Mouse (Mus musculus) liver, embryonic 12.5 days (tissue): ENCODE results near the gene Btbd9. TPM values are rescaled to one million over a fixed set of nuclear protein-coding genes. Genes with fewer than 3 reads are reported as not detected.
"Not testable (repeated sequence)": the region's sequence is repeated elsewhere in the genome, so short reads cannot be mapped to it uniquely, and the experiment has no call there.

Experiments used
- ATAC-seq: fragments of 200-750 bp; cut with Nextera tagmentation; 2 replicates; pipeline ENCODE4 v1.8.0; 2017; ENCODE audit warnings: moderate number of reproducible peaks, mild to moderate bottlenecking, moderate library complexity
- H3K27ac ChIP-seq: fragments of 300-500 bp; sonication (generic); 2 replicates; pipeline ENCODE4 v1.5.1; 2016; ENCODE audit warnings: mild to moderate bottlenecking
- H3K27me3 ChIP-seq: fragments of 300-500 bp; sonication (generic); replicated peaks from 2 replicates; pipeline ENCODE4 v1.6.1; 2016; ENCODE audit warnings: mild to moderate bottlenecking, moderate library complexity
- H3K36me3 ChIP-seq: fragments of 300-500 bp; sonication (generic); 2 replicates; pipeline ENCODE4 v1.6.1; 2016; ENCODE audit warnings: mild to moderate bottlenecking, moderate library complexity
- H3K4me1 ChIP-seq: fragments of 300-500 bp; sonication (generic); 2 replicates; pipeline ENCODE4 v1.6.1; 2016
- H3K4me2 ChIP-seq: fragments of 300-500 bp; sonication (generic); 2 replicates; pipeline ENCODE4 v1.6.1; 2016; ENCODE audit warnings: mild to moderate bottlenecking, moderate library complexity
- H3K4me3 ChIP-seq: fragments of 300-500 bp; sonication (generic); 2 replicates; pipeline ENCODE4 v1.5.1; 2016; ENCODE audit warnings: mild to moderate bottlenecking, moderate library complexity
- H3K9ac ChIP-seq: fragments of 300-500 bp; sonication (generic); 2 replicates; pipeline ENCODE4 v1.6.1; 2016; ENCODE audit warnings: mild to moderate bottlenecking, moderate library complexity
- H3K9me3 ChIP-seq: fragments of 300-500 bp; sonication (generic); replicated peaks from 2 replicates; pipeline ENCODE4 v1.6.1; 2016; ENCODE audit warnings: mild to moderate bottlenecking, moderate library complexity
- WGBS: fragments of 180-500 bp; shearing (Covaris S2); methylation state at CpG from one replicate; pipeline ENCODE4 v1.1.7; 2016; ENCODE audit not compliant: insufficient replicate concordance; 5-methylcytosine and 5-hydroxymethylcytosine counted together
- polyA plus RNA-seq: library from polyadenylated mRNA; unstranded; fragments of >200 nt; fragmentation: Nextera tagmentation; extraction: Ambion mirVana; gene quantifications from 2 replicates; pipeline ENCODE4 v1.2.1, GENCODE M21; 2016

Btbd9 gene
- polyA plus RNA-seq, 1 experiment from 2014 or later = 21.6 TPM

DNA sequence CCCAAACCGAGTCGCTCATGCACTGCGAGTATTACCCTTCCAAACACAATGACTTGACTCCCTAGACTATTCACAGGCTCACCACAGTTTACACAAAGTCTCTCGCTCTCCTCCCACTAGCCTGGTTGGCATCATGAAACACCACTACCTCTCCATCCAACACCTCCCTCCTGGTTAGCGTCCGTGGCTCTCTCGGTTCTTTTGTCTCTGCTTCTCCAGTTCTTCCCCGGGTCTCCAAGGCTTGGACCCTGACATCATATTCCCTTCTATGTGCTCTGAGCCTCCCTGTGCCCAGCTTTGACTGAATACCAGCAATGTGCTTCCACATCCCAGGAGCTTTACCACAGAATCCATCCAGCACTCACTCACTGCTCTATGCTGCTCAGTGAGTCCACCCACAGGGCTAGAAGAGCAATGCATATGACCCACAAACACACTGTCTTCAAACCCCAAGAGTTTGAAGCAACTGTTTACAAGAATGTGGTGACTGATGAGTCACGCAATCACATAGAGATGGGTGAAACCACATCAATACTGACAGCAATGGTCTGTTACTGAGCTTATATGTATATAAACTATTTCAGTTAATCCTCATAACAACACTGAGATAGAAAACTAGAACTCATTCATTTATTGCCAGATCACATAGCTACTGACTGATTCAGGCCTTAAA lies 53.7 kb downstream of the Btbd9 start:
- no peak for ATAC-seq
- H3K4me3 ChIP-seq = no peak overlapping the region
- peaks cover 6% of the 10 kb centered on the region for H3K36me3 ChIP-seq
- 82% methylated on average over 9 of the region's 9 CpGs for WGBS
- no peaks in the 10 kb centered on the region for H3K27me3 ChIP-seq
- no peaks in the 10 kb centered on the region for H3K9me3 ChIP-seq
- H3K4me2 ChIP-seq = no peak overlapping the region
- no peaks in the 10 kb centered on the region for H3K4me1 ChIP-seq
- H3K9ac ChIP-seq = no peak overlapping the region
- H3K27ac ChIP-seq = no peak overlapping the region

DNA sequence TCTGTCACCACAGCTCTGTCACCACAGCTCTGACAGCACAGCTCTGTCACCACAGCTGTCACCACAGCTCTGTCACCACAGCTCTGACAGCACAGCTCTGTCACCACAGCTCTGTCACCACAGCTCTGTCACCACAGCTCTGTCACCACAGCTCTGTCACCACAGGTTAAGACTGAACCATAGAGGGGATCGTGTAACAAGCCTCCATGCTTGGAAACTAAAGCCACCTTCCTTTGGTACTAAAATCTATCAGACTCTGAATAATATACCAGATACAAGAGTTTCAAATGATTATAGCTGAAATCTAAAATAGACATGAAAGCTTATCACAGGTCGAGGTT lies 57.1 kb downstream of the Btbd9 start:
- not testable (repeated sequence) for H3K9me3 ChIP-seq, H3K27me3 ChIP-seq, H3K4me3 ChIP-seq, H3K4me1 ChIP-seq, H3K36me3 ChIP-seq, H3K9ac ChIP-seq, H3K4me2 ChIP-seq, ATAC-seq, H3K27ac ChIP-seq
- WGBS = 61% methylated on average over 2 of the region's 2 CpGs

DNA sequence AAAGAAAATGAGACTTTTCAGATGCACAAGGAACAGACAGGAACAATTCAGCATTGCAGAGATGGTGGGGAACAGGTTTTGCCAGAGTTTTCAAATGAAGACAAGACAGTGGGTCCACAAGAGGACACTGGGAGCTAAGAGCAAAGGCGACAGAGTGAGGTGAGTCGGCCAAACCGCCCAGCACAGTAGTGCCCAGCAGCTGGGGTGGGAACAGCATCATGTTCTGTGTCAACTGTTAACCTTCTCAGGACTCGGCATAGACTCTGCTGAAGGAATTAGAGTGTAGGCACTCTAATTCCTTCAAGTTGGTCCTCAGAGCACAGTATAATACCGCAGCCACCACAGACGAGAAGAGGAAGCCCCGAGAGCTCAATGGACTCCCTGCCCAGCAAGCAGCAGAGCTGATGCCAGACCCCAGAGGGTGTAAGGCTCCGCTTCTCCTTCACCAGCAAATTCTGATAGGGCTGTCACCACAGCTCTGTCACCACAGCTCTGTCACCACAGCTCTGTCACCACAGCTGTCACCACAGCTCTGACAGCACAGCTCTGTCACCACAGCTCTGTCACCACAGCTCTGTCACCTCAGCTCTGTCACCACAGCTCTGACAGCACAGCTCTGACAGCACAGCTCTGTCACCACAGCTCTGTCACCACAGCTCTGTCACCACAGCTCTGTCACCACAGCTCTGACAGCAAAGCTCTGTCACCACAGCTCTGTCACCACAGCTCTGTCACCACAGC lies 57.7 kb downstream of the Btbd9 start:
- Histone ChIP-seq H3K4me2 (no peak overlapping the region), H3K9ac (no peak overlapping the region), H3K27ac (no peak overlapping the region), H3K4me3 (no peak overlapping the region), H3K27me3 (no peaks in the 10 kb centered on the region), H3K4me1 (no peaks in the 10 kb centered on the region), H3K36me3 (no peaks in the 10 kb centered on the region; the same call in 1 of the 2 replicates), H3K9me3 (no peaks in the 10 kb centered on the region)
- WGBS = 73% methylated on average over 8 of the region's 8 CpGs
- no peak for ATAC-seq

DNA sequence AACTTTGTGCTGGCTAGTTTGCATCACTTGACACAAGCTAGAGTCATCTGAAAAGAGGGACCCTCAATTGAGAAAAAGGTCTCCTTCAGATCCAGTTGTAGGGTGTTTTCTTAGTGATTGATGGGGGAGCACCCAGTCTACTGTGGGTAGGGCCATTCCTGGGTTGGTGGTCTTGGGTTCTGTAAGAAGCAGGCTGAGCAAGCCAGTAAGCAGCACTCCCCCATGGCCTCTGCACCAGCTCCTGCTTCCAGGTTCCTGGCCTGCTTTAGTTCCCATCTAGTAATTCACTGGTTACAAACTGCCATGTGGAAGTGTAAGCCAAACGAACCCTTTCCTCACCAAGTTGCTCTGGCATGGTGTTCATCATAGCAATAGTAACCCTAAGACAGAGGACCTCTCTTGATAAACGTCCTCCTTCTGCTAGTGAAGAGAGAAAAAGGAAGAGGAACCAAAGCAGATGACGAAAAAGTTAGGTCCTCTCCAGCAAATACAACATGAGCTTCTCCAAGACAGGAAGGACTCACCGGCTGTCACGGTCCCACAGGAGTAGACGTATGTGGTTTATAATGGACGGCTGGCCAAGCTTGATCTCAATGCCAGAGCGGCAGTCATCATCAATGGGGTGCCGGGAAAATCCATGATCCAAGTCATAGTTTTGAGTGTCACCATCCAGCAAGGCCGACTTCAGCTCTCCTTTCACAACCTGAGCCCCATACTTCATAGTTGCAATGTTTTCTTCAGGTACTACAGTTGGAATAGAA lies 59.5 kb downstream of the Btbd9 start:
- ATAC-seq = no peak
- Histone ChIP-seq H3K9me3 (no peaks in the 10 kb centered on the region), H3K36me3 (no peaks in the 10 kb centered on the region), H3K4me1 (no peaks in the 10 kb centered on the region), H3K27ac (no peak overlapping the region), H3K27me3 (no peaks in the 10 kb centered on the region), H3K4me3 (no peak overlapping the region), H3K9ac (no peak overlapping the region), H3K4me2 (no peak overlapping the region)
- WGBS = 65% methylated on average over 10 of the region's 10 CpGs

DNA sequence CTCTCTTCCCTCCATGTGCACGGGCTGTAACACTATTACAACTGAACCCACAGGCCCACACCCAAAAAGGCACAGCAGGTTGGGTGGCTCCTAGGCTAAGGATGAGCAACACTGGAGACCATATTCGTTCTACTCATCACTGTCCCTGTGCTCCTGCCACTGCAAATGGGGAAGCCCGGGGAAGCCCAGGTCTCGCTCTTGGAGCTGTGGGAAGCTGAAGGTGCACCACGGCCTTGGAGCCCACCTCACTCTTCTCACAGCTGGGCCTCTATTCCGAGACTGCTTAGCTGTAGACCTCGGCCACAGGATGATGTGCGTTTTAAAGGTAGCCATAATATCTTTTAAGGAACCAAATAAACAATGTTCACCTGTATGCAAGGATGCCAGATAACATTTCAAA lies 60.9 kb downstream of the Btbd9 start:
- Histone ChIP-seq H3K9me3 (no peaks in the 10 kb centered on the region), H3K4me1 (no peaks in the 10 kb centered on the region), H3K27me3 (no peaks in the 10 kb centered on the region), H3K9ac (no peak overlapping the region), H3K4me2 (no peak overlapping the region), H3K27ac (no peak overlapping the region), H3K36me3 (no peaks in the 10 kb centered on the region), H3K4me3 (no peak overlapping the region)
- no peak for ATAC-seq
- WGBS = 82% methylated on average over 8 of the region's 8 CpGs

DNA sequence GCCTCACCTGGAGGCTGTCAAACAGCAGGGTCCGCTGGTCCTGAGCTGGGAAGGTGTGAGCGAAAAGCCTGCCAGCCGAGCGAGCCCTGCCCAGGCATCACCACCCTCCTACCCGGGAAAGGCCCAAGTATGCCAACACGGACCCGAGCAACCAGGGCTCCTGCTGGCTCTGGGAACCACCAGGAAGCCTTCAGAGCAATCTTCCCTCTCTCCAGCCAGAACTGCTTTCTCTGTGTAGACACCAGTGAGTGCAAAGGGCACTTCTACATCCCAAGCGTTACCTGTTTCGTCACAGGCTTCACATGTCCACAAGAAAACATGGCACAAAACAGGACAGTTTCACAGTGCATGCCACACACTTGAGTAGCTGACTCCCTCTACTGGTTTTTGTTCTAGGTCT lies 63.3 kb downstream of the Btbd9 start:
- Histone ChIP-seq H3K9ac (no peak overlapping the region), H3K9me3 (no peaks in the 10 kb centered on the region), H3K4me3 (no peak overlapping the region), H3K27ac (no peak overlapping the region), H3K4me1 (peaks cover 5% of the 10 kb centered on the region; the same call in 1 of the 2 replicates), H3K27me3 (no peaks in the 10 kb centered on the region), H3K4me2 (no peak overlapping the region), H3K36me3 (no peaks in the 10 kb centered on the region)
- WGBS = 88% methylated on average over 9 of the region's 9 CpGs
- ATAC-seq = no peak

DNA sequence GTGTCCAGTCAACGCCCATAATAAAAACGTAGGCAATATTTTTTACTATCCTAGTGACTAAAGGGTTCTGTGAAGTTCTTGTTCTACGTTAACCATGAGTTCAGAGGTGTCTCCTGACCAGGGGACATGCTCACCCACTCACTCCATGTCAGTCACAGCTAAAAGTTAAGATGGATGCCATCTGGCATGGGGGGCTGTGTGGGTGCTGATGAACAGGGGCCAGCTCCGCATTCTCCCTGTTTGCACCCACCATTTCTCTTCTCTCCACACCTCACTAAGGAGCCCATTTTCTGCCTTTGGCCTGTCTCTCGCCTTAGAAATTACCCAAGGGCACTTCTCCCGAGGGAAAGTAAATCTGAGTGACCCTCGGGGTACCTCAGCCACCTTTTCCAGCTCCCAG lies 63.8 kb downstream of the Btbd9 start:
- Histone ChIP-seq H3K4me3 (no peak overlapping the region), H3K9ac (no peak overlapping the region), H3K27me3 (no peaks in the 10 kb centered on the region), H3K4me2 (no peak overlapping the region), H3K36me3 (no peaks in the 10 kb centered on the region), H3K9me3 (no peaks in the 10 kb centered on the region), H3K4me1 (peaks cover 5% of the 10 kb centered on the region; the same call in 1 of the 2 replicates), H3K27ac (no peak overlapping the region)
- 69% methylated on average over 7 of the region's 7 CpGs for WGBS
- no peak for ATAC-seq

DNA sequence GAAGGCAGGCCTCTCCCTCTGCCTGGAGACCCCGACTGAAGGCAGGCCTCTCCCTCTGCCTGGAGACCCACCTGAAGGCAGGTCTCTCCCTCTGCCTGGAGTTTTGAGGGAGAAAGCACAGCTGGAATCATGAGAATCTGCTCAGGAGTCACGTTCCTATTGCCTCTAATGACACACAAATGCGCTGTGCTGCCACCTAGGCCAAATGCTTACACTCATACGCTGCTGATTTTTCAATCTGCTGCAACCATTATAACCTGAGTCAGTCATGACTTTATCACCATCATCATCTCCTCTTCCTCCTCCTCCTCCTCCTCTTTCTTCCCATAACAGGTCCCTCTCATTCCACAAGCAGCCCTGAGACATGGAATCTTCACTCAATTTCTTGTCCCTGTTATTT lies 64.3 kb downstream of the Btbd9 start:
- Histone ChIP-seq H3K36me3 (no peaks in the 10 kb centered on the region), H3K9ac (no peak overlapping the region), H3K4me2 (no peak overlapping the region), H3K4me3 (no peak overlapping the region), H3K27ac (no peak overlapping the region), H3K9me3 (no peaks in the 10 kb centered on the region), H3K4me1 (peaks cover 5% of the 10 kb centered on the region; the same call in 1 of the 2 replicates), H3K27me3 (no peaks in the 10 kb centered on the region)
- 75% methylated on average over 4 of the region's 4 CpGs for WGBS
- ATAC-seq = no peak

DNA sequence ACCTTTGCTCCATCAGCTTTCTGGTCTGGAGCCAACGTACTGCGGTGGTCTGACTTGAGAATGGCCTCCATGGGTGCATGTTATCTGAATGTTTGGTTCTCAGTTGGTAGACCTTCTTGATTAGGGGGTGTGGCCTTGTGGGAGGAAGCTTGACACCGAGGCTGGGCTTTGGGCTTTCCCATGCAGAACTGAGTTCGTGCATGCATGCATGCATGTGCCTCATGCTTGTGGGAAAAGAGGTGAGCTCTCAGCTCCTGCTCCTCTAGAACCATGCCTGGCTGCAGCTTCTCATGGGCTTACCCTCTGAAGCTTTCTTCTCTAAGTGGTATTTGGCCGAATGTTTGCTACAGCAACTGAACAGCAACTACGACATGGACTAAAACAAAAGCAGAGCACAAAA lies 64.9 kb downstream of the Btbd9 start:
- Histone ChIP-seq H3K4me3 (no peak overlapping the region), H3K9me3 (no peaks in the 10 kb centered on the region), H3K9ac (no peak overlapping the region), H3K36me3 (no peaks in the 10 kb centered on the region), H3K27ac (no peak overlapping the region), H3K4me2 (no peak overlapping the region), H3K27me3 (no peaks in the 10 kb centered on the region), H3K4me1 (peaks cover 5% of the 10 kb centered on the region; the same call in 1 of the 2 replicates)
- WGBS = 61% methylated on average over 6 of the region's 6 CpGs
- no peak for ATAC-seq

DNA sequence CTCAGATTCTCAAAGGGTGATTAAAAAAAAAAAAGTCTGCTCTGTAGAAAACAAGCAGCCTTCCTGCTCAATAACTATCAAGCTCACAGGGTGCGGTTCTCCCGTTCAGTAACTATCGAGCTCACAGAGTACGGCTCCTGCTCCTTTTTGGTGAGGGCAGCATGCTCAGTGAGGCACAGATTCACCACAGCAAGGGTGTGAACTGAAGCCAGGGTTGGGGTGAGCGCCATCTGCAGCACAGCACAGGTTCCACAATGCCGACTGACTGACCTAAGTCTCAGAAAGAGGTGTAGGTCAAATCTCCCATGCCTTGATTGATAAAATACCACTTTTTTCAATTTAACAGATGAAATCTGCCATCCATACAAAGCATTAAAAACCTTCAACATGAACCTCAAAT lies 66.1 kb downstream of the Btbd9 start:
- Histone ChIP-seq H3K4me3 (no peak overlapping the region), H3K9ac (no peak overlapping the region), H3K4me1 (peaks cover 5% of the 10 kb centered on the region; the same call in 1 of the 2 replicates), H3K9me3 (no peaks in the 10 kb centered on the region), H3K36me3 (no peaks in the 10 kb centered on the region), H3K27ac (no peak overlapping the region), H3K4me2 (no peak overlapping the region), H3K27me3 (no peaks in the 10 kb centered on the region)
- no peak for ATAC-seq
- WGBS = 66% methylated on average over 6 of the region's 6 CpGs

DNA sequence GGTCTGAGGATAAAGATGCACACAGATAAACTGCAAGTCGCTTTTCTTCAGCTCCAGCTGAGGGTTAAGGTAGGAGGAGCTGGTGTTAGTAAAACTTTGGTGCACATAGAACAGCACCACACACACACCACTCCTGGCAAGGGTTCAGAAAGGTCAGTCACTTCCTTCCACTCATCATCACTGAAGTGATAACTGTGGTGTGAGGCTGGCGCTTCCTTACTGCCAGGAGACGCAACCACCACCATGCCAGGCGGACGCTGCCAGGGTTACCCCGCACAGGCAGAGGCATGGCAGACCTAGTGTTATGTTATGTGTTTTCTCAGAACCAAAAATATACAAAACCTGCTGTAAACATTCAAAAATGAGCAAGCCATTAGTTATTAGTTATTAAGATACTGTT lies 66.6 kb downstream of the Btbd9 start:
- Histone ChIP-seq H3K27me3 (no peaks in the 10 kb centered on the region), H3K9ac (no peak overlapping the region), H3K4me1 (peaks cover 5% of the 10 kb centered on the region; the same call in 1 of the 2 replicates), H3K4me3 (no peak overlapping the region), H3K36me3 (peaks cover 4% of the 10 kb centered on the region), H3K27ac (no peak overlapping the region), H3K4me2 (no peak overlapping the region), H3K9me3 (no peaks in the 10 kb centered on the region)
- no peak for ATAC-seq
- WGBS = 78% methylated on average over 6 of the region's 6 CpGs
